Mouse (Mus musculus) megakaryocyte, embryonic 14.5 days (primary cell): Measurements from ENCODE around the gene Hs3st4.

Experiments used
- FLI1 ChIP-seq: IDR thresholded peaks from 2 replicates; pipeline ENCODE4 v1.6.1; 2012; ENCODE audit warnings: low read length, inconsistent platforms, mixed read lengths
- GATA1 ChIP-seq: IDR thresholded peaks from 3 replicates; pipeline ENCODE4 v1.6.1; 2012; ENCODE audit warnings: mixed read lengths, low read length, inconsistent platforms, borderline replicate concordance

DNA sequence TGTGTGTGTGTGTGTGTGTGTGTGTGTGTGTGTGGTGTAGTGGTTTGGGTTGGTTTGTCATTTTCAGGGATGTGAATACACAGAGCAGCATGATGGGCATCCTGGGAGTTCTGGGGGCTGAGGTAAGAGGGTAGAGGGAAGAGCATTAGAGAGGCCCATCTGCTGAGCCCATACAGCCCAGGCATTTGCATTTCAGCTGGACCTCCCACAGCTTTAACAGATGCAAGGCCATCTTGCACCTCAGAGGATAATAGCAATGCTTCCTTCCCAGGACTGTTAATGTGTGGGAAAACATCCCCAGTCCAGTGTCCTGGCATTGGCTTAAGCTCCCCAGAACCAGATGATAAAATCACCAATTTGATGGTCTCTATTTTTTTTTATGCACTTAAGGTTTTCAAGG, 444.3 kb downstream of the Hs3st4 start:
- TF ChIP-seq GATA1 (no peak), FLI1 (no peak)
